Comparison of ENCODE assay signal across 9 mouse cellular contexts in the genomic region with DNA sequence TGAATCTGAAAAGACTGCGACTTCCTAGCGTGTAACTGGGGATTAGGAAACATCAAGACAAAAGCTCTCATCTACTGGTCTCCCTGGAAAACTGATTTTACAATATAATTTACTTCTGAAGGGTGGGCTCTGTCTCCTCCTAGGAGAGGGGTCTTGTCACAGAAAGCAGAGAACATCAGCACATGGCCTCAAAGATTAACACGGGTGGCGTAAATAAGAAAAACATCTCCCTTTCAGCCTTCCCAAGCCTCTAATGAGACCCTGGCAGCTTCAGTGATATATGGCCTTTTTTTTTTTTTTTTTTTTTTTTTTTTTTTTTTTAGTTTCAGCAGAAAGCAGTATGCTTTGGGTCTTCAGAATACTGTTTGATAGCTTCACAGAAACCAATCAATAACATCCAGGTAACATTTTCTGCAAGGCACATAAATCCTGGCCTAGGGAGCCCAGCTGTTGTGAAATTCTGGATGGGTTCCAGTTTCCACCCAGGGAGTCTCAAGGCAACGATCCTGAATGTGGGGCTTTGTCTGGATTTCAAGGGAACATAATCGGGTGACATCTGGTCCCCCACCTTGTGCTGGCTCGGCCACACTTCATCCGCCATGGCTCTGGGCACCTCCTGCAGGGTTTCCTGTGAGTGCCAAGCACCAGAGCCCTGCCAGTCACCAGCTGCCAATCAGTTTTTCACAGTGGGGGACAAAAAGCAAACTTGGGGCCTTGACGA.
DNase-seq lines count a peak whose midpoint lies in the region; ATAC-seq and TF ChIP-seq lines count a peak whose summit lies in the region.
"Had no signal": no experiment of that assay in that cellular context is flagged by ENCODE, and none has a peak within 500 bp of the region (broad histone marks: within the 10 kb centered on the region; RNA-seq: fewer than 3 reads in every experiment).

No protein-coding gene starts in this region.

- 50% methylated on average over 9 of the region's 9 CpGs for WGBS in embryonic facial prominence, embryonic 10.5 days

- intact Hi-C loops in gastrocnemius, adult 2 months (cut with DNase I), result no loop called here

- H3K27ac ChIP-seq in gastrocnemius, adult 2 months, result 0 out of 2 replicates have a peak overlapping the region, but pooled peaks have one; percentile 40
- H3K27ac ChIP-seq in embryonic facial prominence, embryonic 10.5 days (replicated peaks), result no peak overlapping the region
- H3K27ac ChIP-seq: lung, embryonic 15.5 days had no signal

- peaks cover 36% of the 10 kb centered on the region for H3K4me1 ChIP-seq in embryonic facial prominence, embryonic 10.5 days

- ATAC-seq in hematopoietic stem cell, adult 5-6 weeks (replicated peaks in 1 of 2; ENCODE audit: insufficient read depth in 1 of 2, low FRiP score in 2 of 2, low TSS enrichment in 1 of 2, low read depth in 1 of 2, poor library complexity in 2 of 2, severe bottlenecking in 2 of 2), result peak; percentile 44 to 50; a peak in 3 of 4 replicates
- 0 out of 2 replicates have a peak, but pooled peaks have one; percentile 61 for ATAC-seq in megakaryocyte-erythroid progenitor cell, adult 5-6 weeks (replicated peaks; ENCODE audit: low FRiP score, low TSS enrichment, poor library complexity, severe bottlenecking)

- H3K36me3 ChIP-seq in embryonic facial prominence, embryonic 10.5 days (replicated peaks), result no peaks in the 10 kb centered on the region
- H3K36me3 ChIP-seq: lung, embryonic 15.5 days had no signal

- no peak overlapping the region for H3K4me3 ChIP-seq in gastrocnemius, adult 2 months
- H3K4me3 ChIP-seq in embryonic facial prominence, embryonic 10.5 days, result no peak overlapping the region
- H3K4me3 ChIP-seq: lung, embryonic 15.5 days had no signal

- H3K9me3 ChIP-seq in embryonic facial prominence, embryonic 10.5 days, result no peaks in the 10 kb centered on the region
- H3K9me3 ChIP-seq: lung, embryonic 15.5 days had no signal

- DNase-seq in gastrocnemius, adult 2 months, result peak; percentile 36
- no peak for DNase-seq in gastrocnemius, adult 8-10 months (ENCODE audit: low spot score in 2 of 2)
- DNase-seq in adrenal gland, postnatal 14 days, result peak; percentile 57
- peak; percentile 24 for DNase-seq in embryonic facial prominence, embryonic 10.5 days (ENCODE audit: low spot score)
- no peak for DNase-seq in urinary bladder, adult 18-20 months (ENCODE audit: low spot score in 2 of 2)
- DNase-seq in urinary bladder, postnatal 25 days (ENCODE audit: low spot score), result no peak

- TF ChIP-seq CTCF in gastrocnemius, adult 2 months (IDR thresholded peaks at IDR 0.05), result no peak

- no peaks in the 10 kb centered on the region for H3K27me3 ChIP-seq in embryonic facial prominence, embryonic 10.5 days (replicated peaks; ENCODE audit: low read depth, poor library complexity, severe bottlenecking)
- H3K27me3 ChIP-seq: lung, embryonic 15.5 days had no signal

Comparison
In these comparisons a context has a peak if more than half of its experiments do, and no peak if none do; other contexts are left out.
1. DNase-seq: peak in gastrocnemius, adult 2 months (single experiment), adrenal gland, postnatal 14 days (single experiment) and embryonic facial prominence, embryonic 10.5 days (single experiment); none in gastrocnemius, adult 8-10 months (0 of 2), urinary bladder, adult 18-20 months (0 of 2) and urinary bladder, postnatal 25 days (single experiment).